Mouse (Mus musculus): ENCODE results near the gene Gas2l1.
A peak's percentile ranks its signal among the peaks of the same experiment; 100 is the strongest.

The Gas2l1 gene

GRCm38 (mm10) chr11:5042645-5043381 lies 22.3 kb downstream of the Gas2l1 start:
- no peak for DNase-seq (ENCODE audit: low spot score)

- peak; percentile 80 for DNase-seq (ENCODE audit: low spot score)
Measured at GRCm38 (mm10) chr11:5041144-5041780, 23.9 kb downstream of the Gas2l1 start.

GRCm38 (mm10) chr11:5040585-5040984 lies 24.5 kb downstream of the Gas2l1 start:
- DNase-seq (ENCODE audit: low spot score): no peak

- DNase-seq (ENCODE audit: low spot score): no peak
Measured at GRCm38 (mm10) chr11:5037146-5037854, 27.8 kb downstream of the Gas2l1 start.

- DNase-seq (ENCODE audit: low spot score): peak; percentile 82
Measured at GRCm38 (mm10) chr11:5035421-5035820, 29.7 kb downstream of the Gas2l1 start.

GRCm38 (mm10) chr11:5033136-5033535 lies 32.0 kb downstream of the Gas2l1 start:
- no peak for DNase-seq (ENCODE audit: low spot score)

GRCm38 (mm10) chr11:5032706-5033105 lies 32.4 kb downstream of the Gas2l1 start:
- no peak for DNase-seq (ENCODE audit: low spot score)

GRCm38 (mm10) chr11:5028228-5028627 lies 36.9 kb downstream of the Gas2l1 start:
- DNase-seq (ENCODE audit: low spot score): peak; percentile 67

GRCm38 (mm10) chr11:5025108-5025507 lies 40.0 kb downstream of the Gas2l1 start:
- no peak for DNase-seq (ENCODE audit: low spot score)

- peak; percentile 49 for DNase-seq (ENCODE audit: low spot score)
Measured at GRCm38 (mm10) chr11:5017506-5017905, 47.6 kb downstream of the Gas2l1 start.

GRCm38 (mm10) chr11:5016286-5016685 lies 48.8 kb downstream of the Gas2l1 start:
- DNase-seq (ENCODE audit: low spot score): no peak

- DNase-seq (ENCODE audit: low spot score): peak; percentile 88
Measured at GRCm38 (mm10) chr11:5015720-5016119, 49.4 kb downstream of the Gas2l1 start.

- DNase-seq (ENCODE audit: low spot score): no peak
Measured at GRCm38 (mm10) chr11:5012213-5012715, 52.9 kb downstream of the Gas2l1 start.

- no peak for DNase-seq (ENCODE audit: low spot score)
Measured at GRCm38 (mm10) chr11:5011480-5011879, 53.6 kb downstream of the Gas2l1 start.

- no peak for DNase-seq (ENCODE audit: low spot score)
Measured at GRCm38 (mm10) chr11:5010205-5010604, 54.9 kb downstream of the Gas2l1 start.

- DNase-seq (ENCODE audit: low spot score): no peak
Measured at GRCm38 (mm10) chr11:5009354-5010074, 55.6 kb downstream of the Gas2l1 start.

- no peak for DNase-seq (ENCODE audit: low spot score)
Measured at GRCm38 (mm10) chr11:5008867-5009266, 56.3 kb downstream of the Gas2l1 start.

GRCm38 (mm10) chr11:5007186-5007585 lies 57.9 kb downstream of the Gas2l1 start:
- no peak for DNase-seq (ENCODE audit: low spot score)

GRCm38 (mm10) chr11:5005528-5005927 lies 59.6 kb downstream of the Gas2l1 start:
- no peak for DNase-seq (ENCODE audit: low spot score)

All from layer of hippocampus, adult 11-12 months (tissue).